Comparison of ENCODE assay signal across 10 mouse cellular contexts in genomic region chr19:8886916-8887584, GRCm38 (mm10). TPM values are rescaled to one million over a fixed set of nuclear protein-coding genes. Genes with fewer than 3 reads are reported as not detected.
A peak's percentile ranks its signal among the peaks of the same experiment; 100 is the strongest.
DNase-seq lines count a peak whose midpoint lies in the region; ATAC-seq lines count a peak whose summit lies in the region.
"Had no signal": no experiment of that assay in that cellular context is flagged by ENCODE, and none has a peak within 500 bp of the region (broad histone marks: within the 10 kb centered on the region; RNA-seq: fewer than 3 reads in every experiment).

No protein-coding gene starts in this region.

- no peaks in the 10 kb centered on the region for H3K27me3 ChIP-seq in heart, embryonic 11.5 days (ENCODE audit: control insufficient read depth, insufficient read depth, low read length)
- H3K27me3 ChIP-seq in neural tube, embryonic 12.5 days (replicated peaks) = no peaks in the 10 kb centered on the region
- no peaks in the 10 kb centered on the region for H3K27me3 ChIP-seq in neural tube, embryonic 15.5 days (replicated peaks)
- H3K27me3 ChIP-seq in intestine, embryonic 16.5 days (replicated peaks; ENCODE audit: control insufficient read depth, insufficient read depth, low read length) = no peaks in the 10 kb centered on the region

- 0 out of 2 replicates have a peak, but pooled peaks cover 2% of the 10 kb centered on the region for H3K36me3 ChIP-seq in heart, embryonic 11.5 days (ENCODE audit: control insufficient read depth, insufficient read depth, low read length)
- peaks cover 11% of the 10 kb centered on the region for H3K36me3 ChIP-seq in neural tube, embryonic 12.5 days
- H3K36me3 ChIP-seq in neural tube, embryonic 15.5 days = peaks cover 9% of the 10 kb centered on the region
- H3K36me3 ChIP-seq in intestine, embryonic 16.5 days (ENCODE audit: control insufficient read depth, insufficient read depth, low read length) = peaks cover 4% of the 10 kb centered on the region

- H3K9me3 ChIP-seq in heart, embryonic 11.5 days (replicated peaks; ENCODE audit: control insufficient read depth, low read length) = no peaks in the 10 kb centered on the region
- H3K9me3 ChIP-seq in neural tube, embryonic 12.5 days = no peaks in the 10 kb centered on the region
- H3K9me3 ChIP-seq in neural tube, embryonic 15.5 days (replicated peaks) = no peaks in the 10 kb centered on the region
- H3K9me3 ChIP-seq in intestine, embryonic 16.5 days (ENCODE audit: control insufficient read depth, low read length) = no peaks in the 10 kb centered on the region

- DNase-seq in heart, adult 18-20 months = no peak
- DNase-seq in layer of hippocampus, adult 9-11 months = no peak
- no peak for DNase-seq in left cerebral cortex, postnatal 36 days (ENCODE audit: low spot score in 2 of 2)
- DNase-seq: kidney, postnatal 4 days had no signal

- no peak overlapping the region for H3K4me3 ChIP-seq in heart, embryonic 11.5 days (ENCODE audit: low read depth, low read length)
- no peak overlapping the region for H3K4me3 ChIP-seq in neural tube, embryonic 12.5 days
- no peak overlapping the region for H3K4me3 ChIP-seq in neural tube, embryonic 15.5 days (replicated peaks)
- H3K4me3 ChIP-seq in intestine, embryonic 16.5 days (ENCODE audit: low read length) = no peak overlapping the region; the same call in 1 of the 2 replicates

- H3K4me2 ChIP-seq in heart, embryonic 11.5 days = peak overlapping the region; percentile 87; the same call in 1 of the 2 replicates
- peak overlapping the region; percentile 79 for H3K4me2 ChIP-seq in neural tube, embryonic 12.5 days (replicated peaks)
- H3K4me2 ChIP-seq in neural tube, embryonic 15.5 days = no peak overlapping the region; the same call in 1 of the 2 replicates
- no peak overlapping the region for H3K4me2 ChIP-seq in intestine, embryonic 16.5 days (ENCODE audit: low read depth, low read length)

- 0 out of 2 replicates have a peak, but pooled peaks cover 6% of the 10 kb centered on the region for H3K4me1 ChIP-seq in heart, embryonic 11.5 days (ENCODE audit: control insufficient read depth, insufficient read depth, low read length)
- H3K4me1 ChIP-seq in neural tube, embryonic 12.5 days = peaks cover 12% of the 10 kb centered on the region
- peaks cover 18% of the 10 kb centered on the region for H3K4me1 ChIP-seq in neural tube, embryonic 15.5 days
- peaks cover 5% of the 10 kb centered on the region; the same call in 1 of the 2 replicates for H3K4me1 ChIP-seq in intestine, embryonic 16.5 days (ENCODE audit: control insufficient read depth, insufficient read depth, low read length)

- H3K9ac ChIP-seq in heart, embryonic 11.5 days (ENCODE audit: low read depth, low read length) = peak overlapping the region; percentile 88; the same call in 1 of the 2 replicates
- H3K9ac ChIP-seq in neural tube, embryonic 12.5 days = no peak overlapping the region
- H3K9ac ChIP-seq in neural tube, embryonic 15.5 days (replicated peaks) = no peak overlapping the region
- peak overlapping the region; percentile 81; the same call in 1 of the 2 replicates for H3K9ac ChIP-seq in intestine, embryonic 16.5 days (ENCODE audit: low read depth, low read length)

- peak overlapping the region; percentile 84; the same call in 1 of the 2 replicates for H3K27ac ChIP-seq in heart, embryonic 11.5 days (ENCODE audit: low read depth, low read length)
- no peak overlapping the region for H3K27ac ChIP-seq in neural tube, embryonic 12.5 days
- H3K27ac ChIP-seq in neural tube, embryonic 15.5 days (replicated peaks) = no peak overlapping the region
- peak overlapping the region; percentile 79; the same call in 1 of the 2 replicates for H3K27ac ChIP-seq in intestine, embryonic 16.5 days (ENCODE audit: low read length)

- WGBS in heart, embryonic 11.5 days (ENCODE audit: insufficient replicate concordance) = 64% methylated on average over 1 of the region's 1 CpGs
- 54% methylated on average over 1 of the region's 1 CpGs for WGBS in neural tube, embryonic 12.5 days
- WGBS in neural tube, embryonic 15.5 days = 58% methylated on average over 1 of the region's 1 CpGs
- WGBS in intestine, embryonic 16.5 days = 53% methylated on average over 1 of the region's 1 CpGs

- no peak for ATAC-seq in heart, embryonic 11.5 days (replicated peaks; ENCODE audit: insufficient number of reproducible peaks, low FRiP score, low TSS enrichment)
- no peak for ATAC-seq in neural tube, embryonic 12.5 days (ENCODE audit: low FRiP score, low read depth)
- ATAC-seq in neural tube, embryonic 15.5 days (ENCODE audit: low FRiP score) = no peak
- no peak for ATAC-seq in intestine, embryonic 16.5 days
- no peak for ATAC-seq in inflammation-experienced regulatory T-cells, adult 6 months

- intact Hi-C loops in left cerebral cortex, postnatal 36 days (cut with DNase I) = loop anchor here (5.0 kb wide), 1 partner anchor 55 kb away; the partner anchor contains the start of gene Mta2

RNA-seq across cellular contexts. Expression of gene 1810009A15Rik, which starts 1.6 kb away (rescaled TPM):
- 77.5 and 86.8 TPM in 2 replicates for polyA plus RNA-seq in heart, embryonic 11.5 days (2014; fragmentation: Nextera tagmentation; extraction: Ambion mirVana)
- 10 to 100 TPM; 19.1 to 20.1 TPM for total RNA-seq in heart, adult 18-20 months (2021)
- 82.0 and 98.5 TPM in 2 replicates for polyA plus RNA-seq in neural tube, embryonic 12.5 days (2016; fragmentation: Nextera tagmentation; extraction: Ambion mirVana)
- 40.1 and 48.2 TPM in 2 replicates for polyA plus RNA-seq in neural tube, embryonic 15.5 days (2015; fragmentation: Nextera tagmentation; extraction: Ambion mirVana)
- 79.5 and 89.2 TPM in 2 replicates for polyA plus RNA-seq in intestine, embryonic 16.5 days (2015; fragmentation: Nextera tagmentation; extraction: Ambion mirVana)
- total RNA-seq in left cerebral cortex, postnatal 36 days (2021) = 10 to 100 TPM; 21.6 to 26.6 TPM
- polyA plus RNA-seq in inflammation-experienced regulatory T-cells, adult 6 months (2017; shearing (Covaris generic)) = 100 to 1,000 TPM; 105 to 125 (median 114) TPM

RNA-seq across cellular contexts. Expression of gene Gm49416, which starts 1.7 kb away (rescaled TPM):
- polyA plus RNA-seq in heart, embryonic 11.5 days (2014; fragmentation: Nextera tagmentation; extraction: Ambion mirVana) = not detected in 2 replicates
- total RNA-seq in heart, adult 18-20 months (2021) = 1 to 10 TPM in 1 of 2 experiments, not detected in 1; 3.4 TPM
- polyA plus RNA-seq in neural tube, embryonic 12.5 days (2016; fragmentation: Nextera tagmentation; extraction: Ambion mirVana) = not detected in 2 replicates
- polyA plus RNA-seq in neural tube, embryonic 15.5 days (2015; fragmentation: Nextera tagmentation; extraction: Ambion mirVana) = 0.27 and 0.45 TPM in 2 replicates
- polyA plus RNA-seq in intestine, embryonic 16.5 days (2015; fragmentation: Nextera tagmentation; extraction: Ambion mirVana) = not detected in 2 replicates
- total RNA-seq in left cerebral cortex, postnatal 36 days (2021) = 1 to 10 TPM in 1 of 2 experiments, not detected in 1; 7.6 TPM
- 1 to 10 TPM in 1 of 3 experiments, not detected in 2; 1.1 TPM for polyA plus RNA-seq in inflammation-experienced regulatory T-cells, adult 6 months (2017; shearing (Covaris generic))
- polyA plus RNA-seq: neural tube, embryonic 14.5 days had no signal

RNA-seq across cellular contexts. Expression of gene Gm49403, which starts 3.3 kb away (rescaled TPM):
- not detected in 2 replicates for polyA plus RNA-seq in heart, embryonic 11.5 days (2014; fragmentation: Nextera tagmentation; extraction: Ambion mirVana)
- not detected for total RNA-seq in heart, adult 18-20 months (2021)
- polyA plus RNA-seq in neural tube, embryonic 12.5 days (2016; fragmentation: Nextera tagmentation; extraction: Ambion mirVana) = not detected in 2 replicates
- polyA plus RNA-seq in neural tube, embryonic 15.5 days (2015; fragmentation: Nextera tagmentation; extraction: Ambion mirVana) = not detected in 2 replicates
- polyA plus RNA-seq in intestine, embryonic 16.5 days (2015; fragmentation: Nextera tagmentation; extraction: Ambion mirVana) = not detected in 2 replicates
- total RNA-seq in left cerebral cortex, postnatal 36 days (2021) = not detected
- polyA plus RNA-seq in inflammation-experienced regulatory T-cells, adult 6 months (2017; shearing (Covaris generic)) = not detected
- polyA plus RNA-seq: neural tube, embryonic 14.5 days had no signal

RNA-seq across cellular contexts. Expression of gene Lbhd1, which starts 3.5 kb away (rescaled TPM):
- polyA plus RNA-seq in heart, embryonic 11.5 days (2014; fragmentation: Nextera tagmentation; extraction: Ambion mirVana) = 60.1 and 72.4 TPM in 2 replicates
- total RNA-seq in heart, adult 18-20 months (2021) = 1 to 10 TPM; 1.6 to 3.8 TPM
- 63.3 and 89.5 TPM in 2 replicates for polyA plus RNA-seq in neural tube, embryonic 12.5 days (2016; fragmentation: Nextera tagmentation; extraction: Ambion mirVana)
- polyA plus RNA-seq in neural tube, embryonic 15.5 days (2015; fragmentation: Nextera tagmentation; extraction: Ambion mirVana) = 44.5 and 47.3 TPM in 2 replicates
- 60.7 and 74.8 TPM in 2 replicates for polyA plus RNA-seq in intestine, embryonic 16.5 days (2015; fragmentation: Nextera tagmentation; extraction: Ambion mirVana)
- total RNA-seq in left cerebral cortex, postnatal 36 days (2021) = 1 to 10 TPM; 4.8 to 5.0 TPM
- polyA plus RNA-seq in inflammation-experienced regulatory T-cells, adult 6 months (2017; shearing (Covaris generic)) = 100 to 1,000 TPM in 1 of 3 experiments, 10 to 100 TPM in 2; 92.4 to 104 (median 94.7) TPM

RNA-seq across cellular contexts. Expression of gene Ints5, which starts 5.8 kb away (rescaled TPM):
- polyA plus RNA-seq in heart, embryonic 11.5 days (2014; fragmentation: Nextera tagmentation; extraction: Ambion mirVana) = 19.2 and 24.6 TPM in 2 replicates
- 10 to 100 TPM; 11.2 to 11.5 TPM for total RNA-seq in heart, adult 18-20 months (2021)
- 43.6 and 47.3 TPM in 2 replicates for polyA plus RNA-seq in neural tube, embryonic 12.5 days (2016; fragmentation: Nextera tagmentation; extraction: Ambion mirVana)
- 31.0 and 35.4 TPM in 2 replicates for polyA plus RNA-seq in neural tube, embryonic 15.5 days (2015; fragmentation: Nextera tagmentation; extraction: Ambion mirVana)
- polyA plus RNA-seq in intestine, embryonic 16.5 days (2015; fragmentation: Nextera tagmentation; extraction: Ambion mirVana) = 39.2 and 40.9 TPM in 2 replicates
- 10 to 100 TPM; 22.4 to 25.3 TPM for total RNA-seq in left cerebral cortex, postnatal 36 days (2021)
- 10 to 100 TPM in 2 of 3 experiments, 1 to 10 TPM in 1; 8.5 to 11.9 (median 10.4) TPM for polyA plus RNA-seq in inflammation-experienced regulatory T-cells, adult 6 months (2017; shearing (Covaris generic))

Comparison
In these comparisons a context has a peak if more than half of its experiments do, and no peak if none do; other contexts are left out.
1. H3K4me2 ChIP-seq: peak in heart, embryonic 11.5 days (single experiment) and neural tube, embryonic 12.5 days (single experiment); none in neural tube, embryonic 15.5 days (single experiment) and intestine, embryonic 16.5 days (single experiment).
2. H3K27ac ChIP-seq: peak in heart, embryonic 11.5 days (single experiment) and intestine, embryonic 16.5 days (single experiment); none in neural tube, embryonic 12.5 days (single experiment) and neural tube, embryonic 15.5 days (single experiment).
3. H3K9ac ChIP-seq: peak in heart, embryonic 11.5 days (single experiment) and intestine, embryonic 16.5 days (single experiment); none in neural tube, embryonic 12.5 days (single experiment) and neural tube, embryonic 15.5 days (single experiment).